ENCODE assay signal across 10 mouse cellular contexts in genomic region chr13:51808141-51808540, GRCm38 (mm10). TPM values are rescaled to one million over a fixed set of nuclear protein-coding genes. Genes with fewer than 3 reads are reported as not detected.
DNase-seq lines count a peak whose midpoint lies in the region; ATAC-seq and TF ChIP-seq lines count a peak whose summit lies in the region.
"Had no signal": no experiment of that assay in that cellular context is flagged by ENCODE, and none has a peak within 500 bp of the region (broad histone marks: within the 10 kb centered on the region; RNA-seq: fewer than 3 reads in every experiment).

No protein-coding gene starts in this region.

- no peak overlapping the region for H3K4me3 ChIP-seq in lung, embryonic 14.5 days (ENCODE audit: low read depth, low read length)
- no peak overlapping the region for H3K4me3 ChIP-seq in embryonic facial prominence, embryonic 10.5 days
- no peak overlapping the region for H3K4me3 ChIP-seq in hindbrain, embryonic 15.5 days
- H3K4me3 ChIP-seq: erythroblast, embryonic 14.5 days had no signal

- no peaks in the 10 kb centered on the region for H3K9me3 ChIP-seq in lung, embryonic 14.5 days (ENCODE audit: low read depth, low read length)
- H3K9me3 ChIP-seq in embryonic facial prominence, embryonic 10.5 days, result no peaks in the 10 kb centered on the region
- no peaks in the 10 kb centered on the region for H3K9me3 ChIP-seq in hindbrain, embryonic 15.5 days

- peak; percentile 77 for DNase-seq in lung, embryonic 14.5 days
- DNase-seq in lung, postnatal 10 days, result no peak
- peak; percentile 60 for DNase-seq in embryonic facial prominence, embryonic 10.5 days (ENCODE audit: low spot score)
- peak; percentile 71 to 82 for DNase-seq in right cerebral cortex, postnatal 10 days (ENCODE audit: low spot score in 2 of 2)
- no peak for DNase-seq in layer of hippocampus, adult 9-10 months (ENCODE audit: low spot score)
- no peak for DNase-seq in liver
- DNase-seq: lung, adult 18-20 months had no signal

- H3K27ac ChIP-seq in lung, embryonic 14.5 days (ENCODE audit: low read depth), result no peak overlapping the region
- no peak overlapping the region for H3K27ac ChIP-seq in embryonic facial prominence, embryonic 10.5 days (replicated peaks)
- H3K27ac ChIP-seq in hindbrain, embryonic 15.5 days (replicated peaks), result no peak overlapping the region

- TF ChIP-seq CTCF in lung, embryonic 14.5 days (IDR thresholded peaks at IDR 0.05; ENCODE audit: low read depth), result no peak

- H3K27me3 ChIP-seq in lung, embryonic 14.5 days (ENCODE audit: insufficient read depth, low read length), result no peaks in the 10 kb centered on the region
- H3K27me3 ChIP-seq in embryonic facial prominence, embryonic 10.5 days (replicated peaks; ENCODE audit: low read depth, poor library complexity, severe bottlenecking), result no peaks in the 10 kb centered on the region
- H3K27me3 ChIP-seq in hindbrain, embryonic 15.5 days, result no peaks in the 10 kb centered on the region

- no peaks in the 10 kb centered on the region for H3K36me3 ChIP-seq in lung, embryonic 14.5 days (ENCODE audit: insufficient read depth)
- H3K36me3 ChIP-seq in embryonic facial prominence, embryonic 10.5 days (replicated peaks), result no peaks in the 10 kb centered on the region
- H3K36me3 ChIP-seq in hindbrain, embryonic 15.5 days, result no peaks in the 10 kb centered on the region

- no peaks in the 10 kb centered on the region for H3K4me1 ChIP-seq in lung, embryonic 14.5 days (ENCODE audit: insufficient read depth)
- H3K4me1 ChIP-seq in embryonic facial prominence, embryonic 10.5 days, result peaks cover 25% of the 10 kb centered on the region
- H3K4me1 ChIP-seq in hindbrain, embryonic 15.5 days (replicated peaks), result peaks cover 23% of the 10 kb centered on the region

- no peak overlapping the region for H3K9ac ChIP-seq in lung, embryonic 14.5 days
- H3K9ac ChIP-seq in hindbrain, embryonic 15.5 days, result no peak overlapping the region

- peak; percentile 82 for ATAC-seq in lung, embryonic 14.5 days (ENCODE audit: insufficient read depth)
- peak; percentile 21; the same call in 1 of the 2 replicates for ATAC-seq in hindbrain, embryonic 15.5 days (ENCODE audit: low FRiP score, low read depth)
- ATAC-seq: intestine, embryonic 16.5 days had no signal

- peak overlapping the region; percentile 26; the same call in 1 of the 2 replicates for H3K4me2 ChIP-seq in lung, embryonic 14.5 days
- H3K4me2 ChIP-seq in hindbrain, embryonic 15.5 days, result no peak overlapping the region

- 33% methylated on average over 12 of the region's 12 CpGs for WGBS in lung, embryonic 14.5 days
- WGBS in embryonic facial prominence, embryonic 10.5 days, result 25% methylated on average over 12 of the region's 12 CpGs
- WGBS in hindbrain, embryonic 15.5 days, result 25% methylated on average over 12 of the region's 12 CpGs

RNA-seq across cellular contexts. Expression of gene Sema4d, which starts 14.6 kb away (rescaled TPM):
- polyA plus RNA-seq in lung, embryonic 14.5 days (2014; fragmentation: Nextera tagmentation; extraction: Ambion mirVana), result 12.0 and 12.3 TPM in 2 replicates
- polyA plus RNA-seq in embryonic facial prominence, embryonic 10.5 days (2016; fragmentation: Nextera tagmentation; extraction: Ambion mirVana), result 6.8 and 7.8 TPM in 2 replicates
- 14.3 and 14.8 TPM in 2 replicates for polyA plus RNA-seq in hindbrain, embryonic 15.5 days (2015; fragmentation: Nextera tagmentation; extraction: Ambion mirVana)

RNA-seq across cellular contexts. Expression of gene Gadd45g, which starts 38.3 kb away (rescaled TPM):
- polyA plus RNA-seq in lung, embryonic 14.5 days (2014; fragmentation: Nextera tagmentation; extraction: Ambion mirVana), result 26.1 and 27.2 TPM in 2 replicates
- polyA plus RNA-seq in embryonic facial prominence, embryonic 10.5 days (2016; fragmentation: Nextera tagmentation; extraction: Ambion mirVana), result 61.5 and 75.2 TPM in 2 replicates
- 57.9 and 89.0 TPM in 2 replicates for polyA plus RNA-seq in hindbrain, embryonic 15.5 days (2015; fragmentation: Nextera tagmentation; extraction: Ambion mirVana)

Comparison
In these comparisons a context has a peak if more than half of its experiments do, and no peak if none do; other contexts are left out.
1. DNase-seq: peak in lung, embryonic 14.5 days (single experiment), embryonic facial prominence, embryonic 10.5 days (single experiment) and right cerebral cortex, postnatal 10 days (2 of 2); none in lung, postnatal 10 days (single experiment), layer of hippocampus, adult 9-10 months (single experiment) and liver (single experiment).